Mouse (Mus musculus): ENCODE measurements at regions not wholly inside any gene's neighbourhood (a gene's known extent, or its start where the extent isn't known, plus 50 kb on each side); places are given as distances from the start of the nearest gene placed in this dataset.
A peak's percentile ranks its signal among the peaks of the same experiment; 100 is the strongest.

DNA sequence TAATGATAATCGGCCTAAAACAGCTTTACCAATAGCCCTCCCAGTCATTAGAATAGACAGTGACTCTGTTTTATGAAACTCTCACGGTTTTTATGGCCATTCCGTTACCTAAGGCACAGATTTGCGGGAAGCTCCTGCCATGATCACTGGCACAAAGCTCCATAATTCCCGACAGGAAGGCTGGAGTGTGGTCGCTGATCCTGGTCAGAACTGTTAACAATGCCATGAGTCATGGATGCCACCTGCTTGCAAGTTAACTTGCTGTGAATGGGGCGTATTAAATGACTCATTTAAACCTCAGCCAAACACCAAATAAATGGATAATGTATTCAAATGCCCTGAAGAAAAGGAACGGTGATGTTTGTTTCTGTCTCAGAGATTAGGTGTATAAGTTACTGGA, 559.9 kb upstream of the Map3k7 start:
- DNase-seq, result no peak

DNA sequence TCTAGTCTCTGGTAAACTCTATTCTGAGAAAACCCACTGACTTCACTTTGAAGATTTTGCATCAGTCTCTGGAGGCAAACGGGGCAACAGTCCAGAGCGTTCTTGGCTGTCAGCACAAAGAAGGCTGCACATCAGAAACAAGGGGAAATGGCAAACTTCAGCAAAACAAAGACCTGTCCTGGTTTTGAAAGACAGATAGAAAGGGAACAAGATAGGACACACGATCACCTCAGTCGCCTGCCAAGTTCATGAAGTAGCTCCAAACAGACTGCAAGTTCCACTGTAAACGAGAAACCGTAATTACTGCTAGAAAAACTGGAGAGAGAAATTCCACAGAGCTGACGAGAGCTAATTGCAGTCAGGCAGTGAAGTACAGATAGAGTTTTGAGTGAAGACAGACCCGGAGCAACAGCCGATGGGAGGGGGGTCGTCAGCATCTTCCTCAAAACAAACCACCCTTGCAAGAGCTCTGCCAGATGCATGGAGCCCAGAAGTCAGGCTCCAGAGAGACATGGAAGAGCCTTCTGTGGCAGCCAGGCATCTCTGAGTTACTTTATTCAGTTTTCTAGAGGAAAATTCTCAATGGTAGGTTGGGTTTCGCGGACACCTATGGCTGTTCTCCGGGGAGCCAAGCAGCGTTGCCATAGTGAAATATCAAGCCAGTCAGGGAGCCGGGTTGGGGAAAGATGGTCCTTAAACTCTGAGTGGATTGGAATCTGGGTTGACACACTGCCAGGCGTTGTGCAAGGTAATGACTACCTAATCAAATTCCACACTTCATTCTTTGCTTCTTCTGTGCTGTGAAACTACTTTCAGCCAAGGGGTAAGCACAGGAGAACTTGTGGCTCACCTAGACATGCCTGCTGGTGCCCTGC, 558.8 kb upstream of the Map3k7 start:
- DNase-seq, result no peak

DNA sequence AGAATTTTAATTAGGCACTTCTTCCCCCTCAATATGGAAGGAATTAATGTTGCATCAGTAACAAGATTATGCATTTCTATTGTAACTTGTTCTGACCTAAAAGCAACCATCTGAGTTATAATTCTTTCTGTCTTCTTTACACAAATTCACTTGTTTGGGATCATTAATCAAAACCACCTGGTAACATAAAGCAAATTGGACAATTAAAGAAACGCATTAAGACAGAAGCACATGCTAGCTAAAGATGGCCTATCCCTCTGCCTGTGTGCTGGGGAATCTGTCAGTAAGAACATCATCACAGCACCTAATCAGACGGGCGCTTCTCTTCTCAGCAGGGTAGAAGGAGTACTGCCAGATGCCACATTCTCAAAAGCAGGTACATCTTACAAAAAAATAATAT, 553.7 kb upstream of the Map3k7 start:
- no peak for DNase-seq

DNA sequence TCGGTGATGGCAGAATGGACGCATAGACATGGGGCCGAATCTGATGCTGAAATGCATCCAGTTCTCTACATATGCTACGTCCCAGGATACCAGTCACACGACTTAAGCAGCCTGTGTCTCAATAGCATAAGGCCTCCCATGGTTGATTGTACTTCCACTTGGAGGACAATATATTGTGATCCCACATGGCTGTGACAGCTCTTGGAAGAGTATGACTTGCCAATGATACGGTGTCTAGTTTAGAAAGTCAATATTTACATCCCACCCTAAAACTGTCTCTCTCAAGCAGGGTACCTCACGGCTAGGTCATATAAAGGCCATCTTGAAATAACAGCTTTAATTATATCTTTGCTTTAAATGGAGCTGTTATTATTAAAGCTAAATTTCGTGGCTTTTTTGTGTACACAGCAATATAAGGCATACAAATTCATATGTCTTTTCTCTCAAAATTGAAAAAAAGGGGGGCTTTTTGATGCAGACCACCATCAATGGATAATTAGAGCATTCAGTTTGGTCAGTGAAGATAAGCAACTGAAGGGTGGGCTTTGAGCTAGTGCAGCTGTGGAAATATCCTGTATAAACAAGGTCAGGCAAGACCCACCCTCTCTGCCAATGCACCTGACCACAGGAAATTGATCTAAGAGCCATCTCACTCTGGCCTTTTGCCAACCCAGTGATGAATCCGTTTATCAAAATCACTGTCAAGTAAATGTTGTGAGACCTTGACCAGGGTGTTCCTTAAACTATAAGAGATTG, 551.9 kb upstream of the Map3k7 start:
- DNase-seq, result no peak

DNA sequence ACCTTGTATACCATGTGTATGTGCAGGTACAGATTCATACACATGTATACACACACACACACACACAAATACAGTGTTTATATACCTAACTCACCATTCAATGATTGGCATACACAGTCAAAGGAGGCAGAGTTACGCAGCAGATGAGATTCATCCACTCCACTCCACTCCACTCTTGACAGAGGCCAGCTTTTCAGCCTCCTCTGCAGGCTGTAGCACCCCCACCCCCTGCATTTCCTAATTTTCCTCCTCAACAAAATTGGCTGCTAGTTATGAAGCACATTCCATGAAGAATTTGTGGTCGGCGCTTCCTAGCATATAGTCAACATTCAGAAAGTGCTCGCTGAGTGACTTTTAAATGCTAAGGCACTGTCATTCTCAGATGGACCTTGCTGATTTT, 546.7 kb upstream of the Map3k7 start:
- DNase-seq, result no peak

DNA sequence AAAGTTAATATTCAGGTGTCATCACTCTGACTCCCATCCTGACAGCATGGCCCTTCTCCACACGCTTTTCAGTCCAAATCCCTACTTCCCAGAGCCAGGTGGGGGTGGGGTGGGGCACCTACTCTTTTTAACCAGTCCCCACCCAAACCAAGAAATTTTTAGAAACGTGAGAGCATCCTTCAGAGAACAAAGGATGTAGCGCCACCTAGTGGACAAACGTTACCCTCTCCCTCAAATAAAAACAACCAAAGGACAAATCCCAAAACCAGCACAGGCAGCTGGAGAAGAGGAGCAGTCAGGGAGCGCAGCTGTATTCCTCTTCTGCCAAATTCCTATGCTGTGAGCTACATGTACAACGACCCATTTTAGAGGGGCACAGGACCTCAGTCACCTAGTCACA, 544.7 kb upstream of the Map3k7 start:
- DNase-seq, result peak; percentile 18 to 38

DNA sequence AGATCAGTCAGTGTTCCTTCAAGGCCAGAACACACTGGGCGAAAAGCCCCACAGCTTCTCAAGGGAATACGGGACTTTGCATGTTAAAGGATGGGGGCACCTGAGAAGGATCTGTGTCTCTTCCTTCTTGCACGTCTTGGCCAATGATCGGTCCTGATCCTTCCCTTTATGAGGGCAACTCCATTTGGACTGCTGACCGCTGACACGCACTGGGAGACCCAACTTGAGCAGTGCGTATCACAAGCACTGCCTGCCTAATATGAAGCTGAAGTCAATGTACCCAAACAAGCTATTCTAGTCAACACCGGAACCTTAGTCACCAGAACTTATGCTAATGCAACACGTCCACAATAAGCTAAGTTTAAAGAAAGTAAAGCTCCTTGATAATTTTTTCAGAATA, 543.7 kb upstream of the Map3k7 start:
- no peak for DNase-seq

DNA sequence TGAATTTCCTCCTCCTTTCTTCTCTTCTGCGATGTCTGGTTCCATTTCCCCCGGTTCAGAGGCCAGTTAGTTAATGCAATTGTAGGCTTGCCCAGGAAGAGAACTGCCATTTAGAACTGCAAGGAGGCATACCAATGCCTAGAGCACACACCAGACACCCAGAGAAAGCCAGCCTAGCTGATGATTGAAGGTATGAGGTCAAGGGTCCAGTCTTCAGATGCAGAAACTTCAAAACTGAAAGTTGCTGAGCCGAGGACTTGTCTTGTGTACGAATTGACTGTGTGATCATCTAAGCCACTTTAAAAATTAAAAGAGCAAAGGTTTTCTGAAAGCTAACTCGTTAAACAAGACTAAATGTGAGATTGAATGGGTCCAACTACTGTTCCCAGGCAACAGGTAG, 542.5 kb upstream of the Map3k7 start:
- DNase-seq, result no peak

DNA sequence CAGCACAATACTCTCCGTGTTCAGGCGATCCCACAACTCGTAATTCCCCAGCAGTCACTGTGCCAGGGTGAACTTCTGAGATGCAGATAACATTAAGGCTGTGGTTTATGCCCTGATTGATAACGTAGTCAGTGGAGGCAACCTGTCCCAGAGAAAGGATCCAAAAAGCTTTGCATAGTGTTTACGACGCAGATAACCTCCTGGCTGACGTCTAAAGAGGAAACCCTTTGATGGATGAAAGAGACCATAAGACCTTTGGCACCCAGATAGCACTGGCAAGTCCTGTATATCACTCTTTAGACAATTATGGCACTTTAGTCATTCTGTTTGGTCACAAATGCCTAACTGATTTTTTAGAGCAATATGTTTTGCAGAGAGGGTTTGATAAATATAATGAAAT, 538.8 kb upstream of the Map3k7 start:
- no peak for DNase-seq

DNA sequence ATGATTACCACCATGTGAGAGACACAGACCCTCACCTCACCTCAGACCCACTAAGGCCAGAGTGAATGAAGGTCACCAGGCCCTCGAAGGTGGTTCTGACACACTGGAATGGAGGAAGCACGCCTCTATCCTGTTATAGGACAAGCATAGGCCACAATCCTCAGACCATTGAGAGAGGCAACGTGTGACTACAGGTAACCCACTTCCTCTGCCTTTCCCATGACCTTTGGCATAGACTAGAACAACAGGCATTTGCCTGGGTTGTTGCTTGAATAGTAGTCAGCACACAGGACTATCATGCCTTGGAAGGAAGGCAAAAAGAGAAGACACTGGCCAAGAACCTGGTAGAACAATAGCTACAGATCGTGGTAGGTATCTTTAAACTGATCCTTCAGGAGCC, 538.2 kb upstream of the Map3k7 start:
- no peak for DNase-seq

DNA sequence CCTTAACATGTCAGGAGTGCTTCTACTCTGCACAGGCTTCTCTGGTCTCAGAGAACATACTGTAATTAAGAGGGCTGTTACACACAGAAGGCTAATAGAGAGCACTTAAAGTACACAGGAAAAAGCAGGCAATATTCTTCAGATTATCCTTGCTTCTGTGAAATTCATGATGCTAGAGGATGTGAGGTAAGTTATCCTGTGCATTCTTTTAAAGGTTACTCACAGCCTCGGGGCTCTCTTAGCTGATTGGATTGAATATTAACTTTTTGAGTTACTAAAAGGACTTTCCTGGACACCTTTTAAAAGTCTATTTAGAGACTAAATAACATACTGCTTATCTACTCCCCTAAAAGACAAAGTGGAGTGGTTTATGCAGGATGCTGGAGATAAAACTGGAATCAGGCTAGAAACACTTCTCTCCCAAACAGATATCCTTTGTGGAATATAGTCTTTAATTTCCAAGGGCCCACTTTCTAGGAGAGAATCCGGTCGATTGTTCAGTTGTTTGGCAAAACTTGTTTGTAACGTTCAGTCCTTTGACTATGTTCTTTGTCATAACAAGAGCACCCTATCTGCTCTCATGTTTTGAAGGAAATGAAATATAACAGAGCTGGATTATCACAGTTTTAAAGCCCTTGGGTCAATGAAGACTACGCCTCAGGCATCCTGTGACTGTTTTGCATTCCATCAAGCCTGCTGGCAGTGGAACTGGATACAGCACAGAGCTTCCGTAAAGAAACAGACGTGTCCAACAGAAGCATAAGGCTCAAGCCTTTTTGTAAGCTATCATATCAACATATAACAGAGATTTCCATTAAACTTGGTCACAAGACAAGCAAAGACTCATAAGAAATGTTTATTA, 537.5 kb upstream of the Map3k7 start:
- DNase-seq, result no peak

DNA sequence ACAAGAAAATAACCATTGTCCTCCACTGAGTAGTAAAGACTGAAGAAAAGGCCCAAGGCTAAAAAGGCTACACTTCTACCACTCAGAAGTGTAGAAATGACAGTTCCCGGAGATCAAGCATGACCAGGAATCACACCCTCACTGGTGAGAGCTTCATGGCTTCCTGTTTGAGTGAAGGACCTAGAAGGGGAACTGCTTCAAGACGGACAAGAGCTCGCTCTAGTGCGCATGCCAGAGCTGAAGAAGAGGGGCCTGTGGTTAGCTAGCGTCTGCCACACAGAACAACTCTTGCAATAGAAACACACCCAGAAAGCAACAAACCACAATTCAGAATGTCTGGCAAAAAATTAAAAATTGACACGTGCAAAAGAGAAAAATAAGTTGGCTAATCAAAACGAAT, 530.0 kb upstream of the Map3k7 start:
- DNase-seq, result no peak

DNA sequence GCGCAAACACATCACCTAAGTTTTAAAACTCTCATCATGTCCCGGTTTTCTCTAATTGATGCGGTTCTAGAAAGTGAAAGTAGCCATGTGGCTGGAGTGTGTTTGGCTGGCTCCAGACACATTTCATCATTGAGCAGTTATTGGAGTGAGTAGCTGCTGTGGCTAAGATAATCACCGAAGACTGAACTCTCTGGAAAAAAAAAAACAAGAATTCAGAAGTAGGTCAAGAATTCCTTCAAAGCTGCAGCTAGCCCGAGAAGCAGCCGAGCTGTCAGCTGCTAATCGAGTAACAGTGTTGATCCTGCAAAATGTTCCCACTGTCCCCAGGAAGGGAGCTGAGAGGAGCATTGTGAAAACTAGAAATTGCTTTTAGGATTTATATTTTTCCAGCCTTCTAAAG, 509.0 kb upstream of the Map3k7 start:
- DNase-seq, result no peak

DNA sequence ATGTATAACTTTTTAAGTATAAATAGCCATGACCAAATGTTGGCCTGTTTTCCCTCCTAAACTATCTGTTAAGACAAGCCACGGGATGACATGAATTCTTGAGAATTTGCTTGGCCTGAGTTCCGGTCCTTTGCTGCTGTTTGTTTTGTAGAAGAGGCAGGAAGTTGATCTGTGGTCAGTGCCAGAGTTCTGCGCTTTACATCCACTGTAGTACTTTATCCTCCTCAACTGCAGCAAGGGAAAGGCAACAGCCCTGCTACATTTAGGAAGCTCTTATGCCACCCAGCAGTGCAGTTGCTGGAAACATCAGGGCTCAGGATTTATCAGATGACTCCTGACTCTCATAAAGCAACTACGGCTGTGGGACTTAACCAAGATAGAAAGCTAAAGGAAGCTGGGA, 508.4 kb upstream of the Map3k7 start:
- no peak for DNase-seq

DNA sequence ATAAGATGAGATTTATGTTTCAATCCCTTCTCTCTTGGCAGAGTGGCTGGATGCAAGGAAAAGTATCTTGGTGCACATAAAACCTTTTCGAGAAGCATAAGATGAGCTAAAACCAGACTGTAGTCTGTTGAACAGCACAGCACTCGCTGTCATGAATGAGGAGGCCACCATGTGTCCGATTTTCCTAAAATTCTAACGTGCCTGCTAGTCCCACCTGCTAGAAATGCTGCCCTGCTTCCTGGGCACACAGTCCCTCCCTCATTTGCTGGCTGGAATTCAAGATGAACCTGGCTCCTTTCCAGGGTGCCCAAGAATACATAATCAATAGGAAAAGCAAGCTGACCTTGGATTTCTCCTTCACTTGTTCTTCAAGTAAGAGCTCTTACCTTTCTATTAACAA, 501.4 kb upstream of the Map3k7 start:
- DNase-seq, result no peak

DNA sequence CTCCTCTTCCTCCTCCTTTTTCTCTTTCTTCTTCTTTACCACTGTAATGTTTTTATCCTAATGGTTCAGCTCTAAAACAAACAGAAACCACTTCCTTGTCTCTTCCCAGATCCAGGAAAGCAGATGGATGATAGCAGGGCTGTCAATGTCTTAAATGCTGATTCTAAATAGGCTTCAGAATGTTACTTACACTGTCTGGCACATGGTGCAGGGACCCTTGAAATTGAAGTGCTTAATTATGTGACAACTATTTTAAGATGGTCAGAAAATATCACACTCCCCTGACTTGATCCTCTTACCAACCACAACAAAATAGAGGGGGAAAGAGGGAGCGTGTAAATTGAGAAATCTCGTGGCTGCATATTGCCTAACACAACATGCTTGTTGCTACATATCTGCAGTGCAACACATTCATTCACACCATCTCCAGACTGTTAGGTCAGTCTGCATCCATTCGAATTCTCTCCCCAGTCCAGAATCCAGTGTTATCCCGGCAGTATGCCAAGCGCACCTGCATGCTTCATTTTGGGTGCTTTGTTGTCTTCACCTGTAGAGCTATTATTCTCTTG, 500.7 kb upstream of the Map3k7 start:
- DNase-seq, result no peak

DNA sequence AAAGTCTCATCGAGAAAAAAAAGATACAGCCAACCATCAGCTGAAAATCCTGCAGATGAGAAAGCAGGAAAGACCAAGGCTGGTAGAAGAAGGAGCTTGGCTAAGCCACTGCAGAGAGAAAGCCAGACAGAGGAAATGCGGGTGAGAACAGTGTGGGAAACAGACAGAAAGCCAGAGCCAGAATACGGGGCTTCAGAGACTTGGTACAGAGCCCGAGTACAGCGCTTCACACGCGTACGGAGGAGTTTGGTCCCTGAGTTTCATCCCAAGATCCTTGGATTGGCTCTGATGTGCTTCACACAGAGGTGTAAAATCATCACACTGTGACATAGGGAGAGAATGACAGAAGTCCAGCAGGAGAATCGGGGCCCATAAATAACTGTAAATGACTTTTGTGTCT, 495.6 kb upstream of the Map3k7 start:
- DNase-seq, result peak in 1 of 2 experiments; percentile 2

DNA sequence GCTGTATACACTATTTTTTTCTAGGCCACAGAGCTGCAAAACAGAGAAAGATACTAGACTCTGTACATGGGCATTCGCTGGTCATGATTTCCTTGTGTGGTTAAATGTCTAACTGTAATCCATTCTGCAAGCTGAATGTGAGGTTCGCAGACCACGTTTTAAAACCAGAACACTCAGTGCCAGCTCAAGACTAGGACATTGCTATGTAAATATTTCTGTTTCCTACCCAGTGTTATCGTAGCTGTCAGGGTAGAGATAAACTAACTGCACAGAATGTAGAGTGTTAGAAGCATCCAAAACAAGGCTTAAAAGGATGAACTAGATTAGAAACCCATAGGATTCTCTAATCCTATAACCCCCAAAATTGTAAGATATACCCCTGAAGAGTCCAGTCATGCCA, 494.1 kb upstream of the Map3k7 start:
- DNase-seq, result no peak

DNA sequence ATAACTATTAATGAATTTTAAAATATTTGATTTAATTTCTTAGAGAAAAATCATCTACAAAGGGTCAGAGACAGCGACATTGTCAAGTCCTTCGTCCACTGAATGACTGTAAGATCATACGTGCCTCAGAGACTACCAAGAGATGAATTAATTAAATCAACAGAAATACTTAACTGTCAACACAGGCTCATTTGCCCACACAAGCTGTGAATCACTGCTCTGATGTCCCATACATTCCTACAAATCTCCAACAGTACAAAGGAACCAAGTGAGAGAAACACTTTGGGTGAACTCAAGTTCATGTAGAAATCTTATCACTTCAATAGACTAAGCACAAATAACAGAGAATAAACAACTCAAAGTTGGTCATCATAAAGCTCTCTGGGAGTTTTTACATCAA, 471.4 kb upstream of the Map3k7 start:
- no peak for DNase-seq

DNA sequence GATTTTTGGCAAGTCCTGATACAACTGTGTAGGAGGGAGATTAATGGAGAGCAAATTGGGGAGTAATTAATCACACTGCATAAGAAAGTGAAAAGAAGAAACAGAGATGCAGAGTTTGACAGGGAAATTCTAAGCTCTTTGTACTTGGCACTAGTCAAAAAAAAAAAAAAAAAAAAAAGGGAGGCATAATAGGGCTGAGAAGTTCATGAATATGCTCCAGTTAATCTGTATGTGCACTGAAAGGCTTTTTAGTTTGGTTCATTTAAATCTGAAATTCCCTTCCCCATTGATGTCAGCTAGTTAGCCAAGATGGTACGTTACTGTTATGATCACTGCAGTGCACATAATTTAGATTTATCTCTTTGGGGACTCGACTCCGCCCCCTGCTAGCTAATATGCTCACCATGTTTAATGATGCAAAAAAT, 470.8 kb upstream of the Map3k7 start:
- no peak for DNase-seq

DNA sequence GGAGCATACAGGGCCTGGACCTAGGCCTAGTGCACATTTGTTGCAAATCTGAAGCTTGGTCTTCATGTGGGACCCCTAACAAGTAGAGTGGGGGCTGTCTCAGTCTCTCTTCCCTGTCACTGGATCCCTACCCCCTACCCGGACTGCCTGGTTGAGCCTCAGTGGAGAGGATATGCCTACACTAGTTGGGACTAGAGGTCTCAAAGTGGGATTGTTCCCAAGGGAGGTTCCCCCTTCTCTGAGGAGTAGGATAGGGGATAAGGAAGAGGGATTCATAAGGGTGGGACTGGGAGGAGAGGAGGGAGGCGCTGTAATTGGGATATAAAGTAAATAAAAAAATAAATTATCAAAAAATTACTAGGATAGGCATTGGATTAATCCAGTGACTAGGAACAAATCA, 464.0 kb upstream of the Map3k7 start:
- DNase-seq, result no peak

DNA sequence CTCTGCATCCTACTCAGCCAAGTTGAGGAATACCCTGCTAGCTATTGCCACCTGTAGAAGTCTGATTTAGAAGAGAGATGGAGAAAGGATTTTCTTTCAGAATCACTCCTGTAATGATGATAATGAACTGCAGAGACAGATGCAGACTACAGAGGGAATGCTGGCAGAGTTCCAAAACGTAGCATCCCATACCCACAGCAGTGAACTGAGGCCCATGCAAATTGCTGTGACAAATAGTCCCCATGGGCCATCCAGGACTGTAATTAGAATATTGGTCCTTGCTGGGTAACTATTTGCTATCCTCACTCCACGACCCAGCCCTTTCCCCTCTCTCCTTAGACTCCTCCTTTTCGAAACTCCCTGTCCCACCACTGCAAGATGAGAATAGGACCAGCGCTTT, 463.5 kb upstream of the Map3k7 start:
- DNase-seq, result no peak

DNA sequence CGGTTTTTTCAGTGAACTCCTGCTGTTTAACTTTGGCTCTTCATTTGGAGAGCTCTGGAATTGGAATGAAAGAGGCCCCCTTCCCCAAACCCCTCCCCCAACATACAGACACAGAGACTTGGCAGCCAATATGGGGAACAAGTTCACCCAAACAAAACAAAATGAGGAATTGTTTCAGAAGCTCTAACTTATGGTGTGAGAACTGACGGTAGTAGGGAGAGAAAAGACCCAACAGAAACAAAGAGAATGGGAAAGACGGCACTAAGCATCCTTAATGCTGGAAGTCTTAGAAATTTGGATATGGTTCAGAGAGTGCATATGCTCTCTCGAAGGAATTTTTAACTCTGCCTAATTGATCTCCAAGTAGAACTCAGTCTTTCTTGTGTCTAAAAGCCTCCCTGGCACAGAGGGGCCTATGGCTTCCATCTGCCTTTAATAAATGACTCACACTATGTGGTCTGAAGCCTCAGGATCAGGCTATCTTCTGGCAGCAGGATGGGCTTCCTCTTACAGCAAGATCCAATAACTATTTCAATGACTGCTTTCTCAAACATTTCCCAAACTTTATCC, 438.2 kb upstream of the Map3k7 start:
- no peak for DNase-seq
